Mouse (Mus musculus) urinary bladder, postnatal 25 days (tissue): ENCODE measurements around the gene Ldhc.

Experiments
- DNase-seq: peaks from one replicate; pipeline ENCODE4 v3.0.0; 2022; ENCODE audit warnings: low spot score

The Ldhc gene

DNA sequence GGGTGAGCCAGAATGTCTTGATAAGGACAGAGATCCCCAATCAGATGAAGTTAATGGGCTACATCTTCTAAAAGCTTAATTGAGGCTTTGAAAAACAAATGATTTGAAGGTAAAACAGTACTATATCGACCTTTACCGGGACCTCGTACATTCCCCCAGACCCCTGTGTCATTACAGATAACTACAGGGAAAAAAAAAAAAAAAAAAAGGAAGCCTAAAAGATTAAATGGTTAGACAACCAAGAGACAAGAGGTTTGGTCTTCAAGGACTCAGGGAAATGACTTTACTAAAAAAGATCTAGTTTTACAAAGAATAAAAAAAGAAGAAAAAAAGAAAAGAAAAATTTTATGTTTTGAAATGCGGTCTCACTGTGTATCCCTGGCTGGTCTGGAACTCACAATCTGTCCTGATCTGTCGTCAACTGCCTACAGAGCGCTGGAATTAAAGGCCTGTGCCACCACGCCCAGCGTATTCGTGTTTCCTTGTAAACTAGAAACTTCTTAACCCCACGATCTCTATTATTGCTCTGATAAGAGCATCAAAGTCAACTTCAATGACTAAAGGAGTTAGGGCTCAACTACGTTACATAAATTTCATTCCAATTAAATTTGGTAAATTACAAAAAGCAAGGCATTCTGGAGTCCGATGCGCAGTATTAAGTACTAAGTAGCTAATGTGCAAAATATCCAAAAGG lies 57.8 kb downstream of the Ldhc start:
- DNase-seq, result no peak

DNA sequence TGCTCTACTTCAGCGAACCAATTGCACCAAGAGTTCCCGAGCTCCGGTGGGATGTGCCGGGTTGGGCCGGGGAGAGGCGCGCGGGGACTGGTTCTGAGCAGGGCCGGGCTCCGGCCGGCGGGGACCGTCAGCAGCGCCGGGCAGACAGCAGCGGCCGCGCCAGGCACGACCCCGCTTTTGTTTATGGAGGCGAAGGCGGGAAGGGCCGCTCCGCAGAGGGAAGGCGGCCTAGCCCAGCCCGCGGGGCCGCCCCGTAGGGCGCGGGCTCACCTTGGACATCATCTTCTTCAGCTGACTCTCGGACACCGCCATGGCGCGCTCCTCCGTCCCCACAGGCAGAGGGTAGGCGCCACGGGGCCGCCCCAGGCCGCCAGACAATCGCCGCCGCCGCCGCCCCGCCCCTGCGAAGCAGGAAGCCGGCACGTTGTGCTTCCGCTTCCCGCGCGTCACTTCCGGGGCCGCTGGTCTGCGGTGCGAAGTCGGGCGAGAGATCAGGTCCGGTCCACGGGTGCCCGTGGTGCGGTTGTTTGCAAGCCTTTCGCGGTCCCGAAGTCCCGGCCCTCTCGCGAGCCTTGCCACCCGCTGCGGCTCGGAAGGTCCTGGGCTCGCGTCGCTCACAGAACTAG lies 58.7 kb downstream of the Ldhc start, which contains the start of gene Tsg101:
Gene Tsg101, minus strand, starts transcription at position 419 of the 626 bp plus-strand sequence.
- peak; percentile 91 for DNase-seq

DNA sequence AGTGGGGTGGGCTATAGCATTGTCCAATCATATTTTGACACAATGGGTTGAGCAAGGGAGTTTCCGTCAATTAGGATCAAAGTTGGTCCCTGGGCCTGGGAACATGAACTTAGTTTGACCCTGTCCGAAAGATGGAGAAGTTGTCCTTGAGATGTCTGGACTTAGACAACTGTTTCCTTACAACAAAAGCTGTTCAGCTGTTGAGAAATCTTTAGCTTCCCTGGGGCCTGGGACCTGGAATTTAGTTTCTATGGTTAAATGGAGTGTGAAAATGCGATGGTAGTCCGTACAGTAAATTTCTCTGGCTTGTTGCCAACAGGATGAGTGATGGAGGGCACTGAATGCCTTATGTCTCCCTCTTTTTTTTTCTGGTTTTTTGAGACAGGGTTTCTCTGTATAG lies 61.1 kb downstream of the Ldhc start:
- no peak for DNase-seq
